11 mouse cellular contexts compared by ENCODE assay signal in genomic region chr11:88506544-88507419, GRCm38 (mm10).
DNase-seq lines count a peak whose midpoint lies in the region; ATAC-seq and TF ChIP-seq lines count a peak whose summit lies in the region.
"Had no signal": no experiment of that assay in that cellular context is flagged by ENCODE, and none has a peak within 500 bp of the region (broad histone marks: within the 10 kb centered on the region; RNA-seq: fewer than 3 reads in every experiment).

No protein-coding gene starts in this region.

- no peak for TF ChIP-seq EP300 in stomach, postnatal 0 days (optimal IDR thresholded peaks at IDR 0.05)

- TF ChIP-seq CTCF in stomach, postnatal 0 days (IDR thresholded peaks at IDR 0.05; ENCODE audit: low read depth), result no peak

- no peaks in the 10 kb centered on the region for H3K9me3 ChIP-seq in kidney, embryonic 15.5 days (replicated peaks)
- H3K9me3 ChIP-seq in embryonic facial prominence, embryonic 14.5 days (ENCODE audit: control insufficient read depth, low read length), result no peaks in the 10 kb centered on the region
- no peaks in the 10 kb centered on the region for H3K9me3 ChIP-seq in hindbrain, embryonic 11.5 days (ENCODE audit: control insufficient read depth, low read length)
- no peaks in the 10 kb centered on the region for H3K9me3 ChIP-seq in midbrain, embryonic 14.5 days (ENCODE audit: control insufficient read depth, low read length)
- H3K9me3 ChIP-seq in stomach, postnatal 0 days (ENCODE audit: control insufficient read depth, low read length), result no peaks in the 10 kb centered on the region
- H3K9me3 ChIP-seq: intestine, embryonic 15.5 days had no signal

- H3K4me1 ChIP-seq in kidney, embryonic 15.5 days, result peaks cover 42% of the 10 kb centered on the region
- H3K4me1 ChIP-seq in embryonic facial prominence, embryonic 14.5 days (ENCODE audit: control insufficient read depth, insufficient read depth, low read length), result peaks cover 13% of the 10 kb centered on the region
- H3K4me1 ChIP-seq in hindbrain, embryonic 11.5 days (replicated peaks; ENCODE audit: control insufficient read depth, insufficient read depth, low read length), result peaks cover 17% of the 10 kb centered on the region; the same call in 1 of the 2 replicates
- H3K4me1 ChIP-seq in midbrain, embryonic 14.5 days (ENCODE audit: control insufficient read depth, insufficient read depth, low read length), result peaks cover 39% of the 10 kb centered on the region
- H3K4me1 ChIP-seq in stomach, postnatal 0 days (replicated peaks; ENCODE audit: control insufficient read depth, insufficient read depth), result no peaks in the 10 kb centered on the region
- H3K4me1 ChIP-seq: intestine, embryonic 15.5 days had no signal

- no peak overlapping the region for H3K4me2 ChIP-seq in kidney, embryonic 15.5 days
- no peak overlapping the region for H3K4me2 ChIP-seq in embryonic facial prominence, embryonic 14.5 days (ENCODE audit: low read depth, low read length)
- H3K4me2 ChIP-seq in hindbrain, embryonic 11.5 days (replicated peaks; ENCODE audit: low read depth, low read length), result no peak overlapping the region
- no peak overlapping the region for H3K4me2 ChIP-seq in midbrain, embryonic 14.5 days (ENCODE audit: low read length)
- H3K4me2 ChIP-seq in stomach, postnatal 0 days (replicated peaks; ENCODE audit: low read depth), result no peak overlapping the region
- H3K4me2 ChIP-seq: intestine, embryonic 15.5 days had no signal

- WGBS in kidney, embryonic 15.5 days, result 31% methylated on average over 5 of the region's 5 CpGs
- 21% methylated on average over 5 of the region's 5 CpGs for WGBS in embryonic facial prominence, embryonic 14.5 days
- WGBS in hindbrain, embryonic 11.5 days, result 39% methylated on average over 5 of the region's 5 CpGs
- 46% methylated on average over 5 of the region's 5 CpGs for WGBS in midbrain, embryonic 14.5 days
- WGBS in stomach, postnatal 0 days, result 67% methylated on average over 5 of the region's 5 CpGs

- peak; percentile 82 for ATAC-seq in kidney, embryonic 15.5 days (replicated peaks; ENCODE audit: low FRiP score)
- ATAC-seq in embryonic facial prominence, embryonic 14.5 days (ENCODE audit: low read depth), result 0 out of 2 replicates have a peak, but pooled peaks have one; percentile 21
- ATAC-seq in hindbrain, embryonic 11.5 days (ENCODE audit: low FRiP score), result 0 out of 2 replicates have a peak, but pooled peaks have one; percentile 25
- no peak for ATAC-seq in midbrain, embryonic 14.5 days (ENCODE audit: low FRiP score, low TSS enrichment)
- no peak for ATAC-seq in stomach, postnatal 0 days (ENCODE audit: low FRiP score, low TSS enrichment)
- ATAC-seq: intestine, embryonic 15.5 days had no signal

- H3K27ac ChIP-seq in kidney, embryonic 15.5 days, result peak overlapping the region; percentile 2; the same call in 1 of the 2 replicates
- H3K27ac ChIP-seq in embryonic facial prominence, embryonic 14.5 days (replicated peaks; ENCODE audit: low read depth, low read length), result no peak overlapping the region
- peak overlapping the region; percentile 32 for H3K27ac ChIP-seq in hindbrain, embryonic 11.5 days (ENCODE audit: low read depth, low read length)
- peak overlapping the region; percentile 6 for H3K27ac ChIP-seq in midbrain, embryonic 14.5 days (replicated peaks; ENCODE audit: low read depth, low read length)
- H3K27ac ChIP-seq in stomach, postnatal 0 days (replicated peaks), result no peak overlapping the region
- H3K27ac ChIP-seq: intestine, embryonic 15.5 days had no signal

- H3K36me3 ChIP-seq in kidney, embryonic 15.5 days, result 0 out of 2 replicates have a peak, but pooled peaks cover 5% of the 10 kb centered on the region
- H3K36me3 ChIP-seq in embryonic facial prominence, embryonic 14.5 days (ENCODE audit: control insufficient read depth, insufficient read depth, low read length), result no peaks in the 10 kb centered on the region
- H3K36me3 ChIP-seq in hindbrain, embryonic 11.5 days (ENCODE audit: control insufficient read depth, insufficient read depth, low read length), result no peaks in the 10 kb centered on the region
- H3K36me3 ChIP-seq in midbrain, embryonic 14.5 days (ENCODE audit: control insufficient read depth, insufficient read depth, low read length), result no peaks in the 10 kb centered on the region
- no peaks in the 10 kb centered on the region for H3K36me3 ChIP-seq in stomach, postnatal 0 days (ENCODE audit: control insufficient read depth, insufficient read depth, low read length)
- H3K36me3 ChIP-seq: intestine, embryonic 15.5 days had no signal

- H3K9ac ChIP-seq in kidney, embryonic 15.5 days, result no peak overlapping the region
- no peak overlapping the region for H3K9ac ChIP-seq in embryonic facial prominence, embryonic 14.5 days (ENCODE audit: low read depth, low read length)
- no peak overlapping the region for H3K9ac ChIP-seq in hindbrain, embryonic 11.5 days (ENCODE audit: low read depth, low read length)
- no peak overlapping the region for H3K9ac ChIP-seq in midbrain, embryonic 14.5 days (replicated peaks; ENCODE audit: low read length)
- no peak overlapping the region for H3K9ac ChIP-seq in stomach, postnatal 0 days (ENCODE audit: low read length)
- H3K9ac ChIP-seq: intestine, embryonic 15.5 days had no signal

- DNase-seq in kidney, postnatal 10 days, result no peak
- DNase-seq in embryonic facial prominence, embryonic 14.5 days (ENCODE audit: low spot score), result no peak
- no peak for DNase-seq in hindbrain, embryonic 11.5 days (ENCODE audit: low spot score)
- no peak for DNase-seq in midbrain, embryonic 14.5 days
- DNase-seq in stomach, postnatal 0 days (ENCODE audit: low spot score), result no peak
- no peak for DNase-seq in adrenal gland, adult (ENCODE audit: inconsistent age in 2 of 2, low spot score in 1 of 2)
- DNase-seq: cerebellum, adult 2 months; liver; lung, postnatal 14 days had no signal

- H3K4me3 ChIP-seq in kidney, embryonic 15.5 days (replicated peaks), result no peak overlapping the region
- H3K4me3 ChIP-seq in embryonic facial prominence, embryonic 14.5 days (ENCODE audit: low read depth, low read length), result no peak overlapping the region
- H3K4me3 ChIP-seq in hindbrain, embryonic 11.5 days (ENCODE audit: low read depth, low read length), result no peak overlapping the region
- no peak overlapping the region for H3K4me3 ChIP-seq in midbrain, embryonic 14.5 days (replicated peaks; ENCODE audit: low read depth, low read length)
- no peak overlapping the region for H3K4me3 ChIP-seq in stomach, postnatal 0 days (ENCODE audit: low read depth, low read length)
- H3K4me3 ChIP-seq: intestine, embryonic 15.5 days had no signal

- no peaks in the 10 kb centered on the region for H3K27me3 ChIP-seq in kidney, embryonic 15.5 days
- no peaks in the 10 kb centered on the region for H3K27me3 ChIP-seq in embryonic facial prominence, embryonic 14.5 days (replicated peaks; ENCODE audit: control insufficient read depth, insufficient read depth, low read length)
- H3K27me3 ChIP-seq in hindbrain, embryonic 11.5 days (ENCODE audit: control insufficient read depth, insufficient read depth, low read length), result no peaks in the 10 kb centered on the region
- H3K27me3 ChIP-seq in midbrain, embryonic 14.5 days (ENCODE audit: control insufficient read depth, insufficient read depth, low read length), result no peaks in the 10 kb centered on the region
- no peaks in the 10 kb centered on the region for H3K27me3 ChIP-seq in stomach, postnatal 0 days (ENCODE audit: control insufficient read depth, insufficient read depth, low read length)
- H3K27me3 ChIP-seq: intestine, embryonic 15.5 days had no signal

Comparison
In these comparisons a context has a peak if more than half of its experiments do, and no peak if none do; other contexts are left out.
1. ATAC-seq: peak in kidney, embryonic 15.5 days (single experiment), embryonic facial prominence, embryonic 14.5 days (single experiment) and hindbrain, embryonic 11.5 days (single experiment); none in midbrain, embryonic 14.5 days (single experiment) and stomach, postnatal 0 days (single experiment).
2. H3K27ac ChIP-seq: peak in kidney, embryonic 15.5 days (single experiment), hindbrain, embryonic 11.5 days (single experiment) and midbrain, embryonic 14.5 days (single experiment); none in embryonic facial prominence, embryonic 14.5 days (single experiment) and stomach, postnatal 0 days (single experiment).